Mouse (Mus musculus) limb, embryonic 13.5 days (tissue): Measurements from ENCODE around the gene Iqca. TPM values are rescaled to one million over a fixed set of nuclear protein-coding genes. Genes with fewer than 3 reads are reported as not detected.
A peak's percentile ranks its signal among the peaks of the same experiment; 100 is the strongest.

Source experiments
- ATAC-seq: fragments of 200-750 bp; cut with Nextera tagmentation; 2 replicates; pipeline ENCODE4 v1.8.0; 2017; ENCODE audit warnings: low read depth, moderate number of reproducible peaks, moderate TSS enrichment; ENCODE audit not compliant: low FRiP score
- H3K27ac ChIP-seq: fragments of 300-500 bp; sonication (generic); 2 replicates; pipeline ENCODE4 v1.5.1; 2015; ENCODE audit warnings: inconsistent platforms, mild to moderate bottlenecking, moderate library complexity
- H3K27me3 ChIP-seq: fragments of 300-500 bp; sonication (generic); 2 replicates; pipeline ENCODE4 v1.6.1; 2015; ENCODE audit warnings: mild to moderate bottlenecking, inconsistent platforms
- H3K36me3 ChIP-seq: fragments of 300-500 bp; sonication (generic); 2 replicates; pipeline ENCODE4 v1.6.1; 2015; ENCODE audit warnings: inconsistent platforms, mild to moderate bottlenecking, moderate library complexity
- H3K4me1 ChIP-seq: fragments of 300-500 bp; sonication (generic); 2 replicates; pipeline ENCODE4 v1.6.1; 2015; ENCODE audit warnings: inconsistent platforms
- H3K4me2 ChIP-seq: fragments of 300-500 bp; sonication (generic); replicated peaks from 2 replicates; pipeline ENCODE4 v1.6.1; 2015; ENCODE audit warnings: inconsistent platforms, mild to moderate bottlenecking, moderate library complexity
- H3K4me3 ChIP-seq: fragments of 300-500 bp; sonication (generic); 2 replicates; pipeline ENCODE4 v1.5.1; 2015; ENCODE audit warnings: moderate library complexity, mild to moderate bottlenecking, inconsistent platforms
- H3K9ac ChIP-seq: fragments of 300-500 bp; sonication (generic); 2 replicates; pipeline ENCODE4 v1.6.1; 2015; ENCODE audit warnings: mild to moderate bottlenecking, inconsistent platforms
- H3K9me3 ChIP-seq: fragments of 300-500 bp; sonication (generic); 2 replicates; pipeline ENCODE4 v1.6.1; 2016; ENCODE audit warnings: inconsistent platforms
- WGBS: fragments of 180-500 bp; shearing (Covaris S2); methylation state at CpG from one replicate; pipeline ENCODE4 v1.1.7; 2015; 5-methylcytosine and 5-hydroxymethylcytosine counted together
- polyA plus RNA-seq: library from polyadenylated mRNA; unstranded; fragments of >200 nt; fragmentation: Nextera tagmentation; extraction: Ambion mirVana; gene quantifications from 2 replicates; pipeline ENCODE4 v1.2.1, GENCODE M21; 2015

The Iqca gene
- 0.10 and 0.47 TPM in 2 replicates for polyA plus RNA-seq

GRCm38 (mm10) chr1:90153099-90153744 lies at the start of gene Iqca:
Gene Iqca (minus strand): TSS chr1:90153401.
- 3% methylated on average over 18 of the region's 18 CpGs for WGBS
- Histone ChIP-seq H3K9me3 (no peaks in the 10 kb centered on the region), H3K36me3 (no peaks in the 10 kb centered on the region), H3K4me1 (peaks cover 25% of the 10 kb centered on the region), H3K27ac (peak within 1 kb of the TSS; percentile 75), H3K9ac (peak within 1 kb of the TSS; percentile 45; the same call in 1 of the 2 replicates), H3K4me2 (peak within 1 kb of the TSS; percentile 61), H3K4me3 (peak within 1 kb of the TSS; percentile 28), H3K27me3 (no peaks in the 10 kb centered on the region)
- ATAC-seq: peak; percentile 94

DNA sequence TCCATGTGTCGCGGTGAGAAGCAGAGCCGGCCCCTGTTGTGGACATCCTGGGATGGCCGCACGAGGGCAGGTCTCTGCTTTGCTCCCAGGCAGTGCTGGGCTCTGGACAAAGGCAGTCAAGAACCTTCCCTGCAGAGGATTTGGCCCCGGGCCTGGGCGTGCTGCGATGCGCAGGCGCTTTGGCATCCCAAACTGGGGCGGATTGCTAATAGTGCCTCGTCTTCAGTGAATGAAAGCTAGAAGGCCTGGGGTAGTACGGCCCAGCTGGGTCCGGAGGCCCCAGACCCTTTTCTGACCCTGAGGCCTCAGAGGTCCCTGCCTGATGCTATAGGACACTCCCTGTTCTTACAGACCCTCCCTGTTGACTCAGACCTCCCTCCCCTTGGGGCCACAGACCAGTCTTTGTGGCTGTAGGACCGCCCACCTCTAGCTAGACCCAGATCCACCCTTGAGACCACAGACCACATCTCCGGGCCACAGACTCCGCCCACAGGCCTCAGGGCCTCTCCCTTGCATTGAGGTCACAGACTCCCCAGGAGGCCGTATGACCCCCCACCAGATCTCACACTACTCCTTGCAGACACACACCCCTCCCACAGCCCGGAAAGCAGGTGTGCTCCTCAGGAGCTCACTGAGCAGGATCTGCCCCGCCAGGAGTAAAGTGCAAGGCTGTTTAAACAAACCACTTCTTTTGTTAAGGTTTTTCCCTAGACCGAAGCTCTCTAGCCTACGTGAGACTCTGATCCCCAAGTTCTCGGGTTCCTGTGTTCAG lies 49.2 kb upstream of the Iqca start:
- Histone ChIP-seq H3K36me3 (no peaks in the 10 kb centered on the region), H3K4me3 (peak overlapping the region; percentile 71; the same call in 1 of the 2 replicates), H3K27ac (no peak overlapping the region), H3K4me2 (peak overlapping the region; percentile 66), H3K27me3 (peaks cover 31% of the 10 kb centered on the region), H3K9ac (peak overlapping the region; percentile 53), H3K9me3 (no peaks in the 10 kb centered on the region), H3K4me1 (peaks cover 39% of the 10 kb centered on the region)
- peak; percentile 41; the same call in 1 of the 2 replicates for ATAC-seq
- 15% methylated on average over 23 of the region's 23 CpGs for WGBS

- Histone ChIP-seq H3K9ac (no peak overlapping the region), H3K4me2 (no peak overlapping the region), H3K9me3 (no peaks in the 10 kb centered on the region), H3K36me3 (no peaks in the 10 kb centered on the region), H3K4me3 (no peak overlapping the region), H3K27ac (no peak overlapping the region), H3K27me3 (peaks cover 31% of the 10 kb centered on the region), H3K4me1 (peaks cover 32% of the 10 kb centered on the region)
- WGBS: 59% methylated on average over 2 of the region's 2 CpGs
- no peak for ATAC-seq
Measured at GRCm38 (mm10) chr1:90201655-90202054, 48.5 kb upstream of the Iqca start.

GRCm38 (mm10) chr1:90201246-90201645 lies 48.0 kb upstream of the Iqca start:
- WGBS: 71% methylated on average over 5 of the region's 5 CpGs
- no peak overlapping the region for H3K4me3 ChIP-seq
- no peak overlapping the region for H3K9ac ChIP-seq
- H3K4me1 ChIP-seq: peaks cover 28% of the 10 kb centered on the region
- H3K4me2 ChIP-seq: no peak overlapping the region
- H3K27ac ChIP-seq: no peak overlapping the region
- no peaks in the 10 kb centered on the region for H3K36me3 ChIP-seq
- ATAC-seq: no peak
- no peaks in the 10 kb centered on the region for H3K9me3 ChIP-seq
- H3K27me3 ChIP-seq: peaks cover 31% of the 10 kb centered on the region

- Histone ChIP-seq H3K9ac (no peak overlapping the region), H3K9me3 (peaks cover 8% of the 10 kb centered on the region; the same call in 1 of the 2 replicates), H3K4me1 (peaks cover 12% of the 10 kb centered on the region), H3K4me3 (no peak overlapping the region), H3K36me3 (no peaks in the 10 kb centered on the region), H3K4me2 (no peak overlapping the region), H3K27me3 (no peaks in the 10 kb centered on the region), H3K27ac (no peak overlapping the region)
- no peak for ATAC-seq
- WGBS: 92% methylated on average over 6 of the region's 6 CpGs
Measured at GRCm38 (mm10) chr1:90189046-90189445, 35.8 kb upstream of the Iqca start.

- Histone ChIP-seq H3K9me3 (peaks cover 8% of the 10 kb centered on the region; the same call in 1 of the 2 replicates), H3K4me1 (peaks cover 23% of the 10 kb centered on the region), H3K4me2 (no peak overlapping the region), H3K4me3 (no peak overlapping the region), H3K9ac (no peak overlapping the region), H3K27ac (no peak overlapping the region), H3K36me3 (no peaks in the 10 kb centered on the region), H3K27me3 (no peaks in the 10 kb centered on the region)
- ATAC-seq: no peak
- WGBS: 89% methylated on average over 5 of the region's 5 CpGs
Measured at GRCm38 (mm10) chr1:90186874-90187273, 33.7 kb upstream of the Iqca start.

DNA sequence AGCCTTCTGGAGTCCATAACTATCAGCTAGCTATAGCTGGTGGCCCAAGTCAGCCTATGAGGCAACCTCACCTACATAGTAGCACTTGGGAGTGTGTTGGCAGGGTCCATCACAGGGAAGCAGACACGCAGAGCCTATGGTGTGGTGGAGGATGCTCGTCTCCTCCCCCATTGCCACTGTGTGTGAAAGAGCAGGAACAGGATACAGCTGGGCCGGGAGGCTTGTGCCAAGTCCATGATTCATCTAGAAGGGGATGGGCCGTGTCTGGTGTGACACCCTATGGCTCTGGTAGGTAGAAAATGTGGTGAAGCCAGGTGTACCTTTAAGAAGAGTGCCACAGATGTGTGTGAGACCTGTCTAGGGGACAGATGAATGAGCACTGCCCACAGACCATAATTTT lies 33.0 kb upstream of the Iqca start:
- no peak overlapping the region for H3K4me2 ChIP-seq
- no peak overlapping the region for H3K4me3 ChIP-seq
- 85% methylated on average over 4 of the region's 4 CpGs for WGBS
- ATAC-seq: no peak
- H3K27me3 ChIP-seq: no peaks in the 10 kb centered on the region
- H3K4me1 ChIP-seq: peaks cover 23% of the 10 kb centered on the region
- H3K9ac ChIP-seq: no peak overlapping the region
- H3K36me3 ChIP-seq: no peaks in the 10 kb centered on the region
- H3K27ac ChIP-seq: no peak overlapping the region
- H3K9me3 ChIP-seq: peaks cover 8% of the 10 kb centered on the region; the same call in 1 of the 2 replicates

DNA sequence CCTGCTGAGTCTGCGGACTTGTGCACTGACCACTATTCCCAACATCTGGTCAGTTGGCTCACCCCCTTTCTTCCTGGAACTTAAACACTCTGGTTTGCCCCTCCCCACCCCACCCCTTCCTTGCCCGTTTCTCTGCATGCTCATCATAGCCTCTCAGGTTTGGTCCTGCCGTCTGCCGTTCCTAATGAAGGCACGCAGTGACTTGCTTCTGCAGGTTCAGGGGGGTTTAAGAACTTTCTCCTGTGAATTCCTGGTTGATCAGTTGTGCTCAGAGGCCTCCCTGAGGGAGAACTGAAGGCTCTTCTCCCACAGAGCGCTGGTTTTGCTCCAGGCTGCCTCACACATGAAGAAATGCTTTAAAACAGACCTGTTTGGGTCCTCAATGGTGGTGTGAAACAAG lies 30.4 kb upstream of the Iqca start:
- no peaks in the 10 kb centered on the region for H3K36me3 ChIP-seq
- WGBS: 36% methylated on average over 6 of the region's 6 CpGs
- H3K9me3 ChIP-seq: peaks cover 8% of the 10 kb centered on the region; the same call in 1 of the 2 replicates
- H3K4me1 ChIP-seq: peaks cover 11% of the 10 kb centered on the region
- 0 out of 2 replicates have a peak, but pooled peaks cover 3% of the 10 kb centered on the region for H3K27me3 ChIP-seq
- ATAC-seq: no peak
- no peak overlapping the region for H3K9ac ChIP-seq
- no peak overlapping the region for H3K4me3 ChIP-seq
- H3K27ac ChIP-seq: no peak overlapping the region
- no peak overlapping the region for H3K4me2 ChIP-seq

GRCm38 (mm10) chr1:90182521-90182920 lies 29.3 kb upstream of the Iqca start:
- H3K27ac ChIP-seq: no peak overlapping the region
- ATAC-seq: no peak
- 0 out of 2 replicates have a peak, but pooled peaks cover 3% of the 10 kb centered on the region for H3K27me3 ChIP-seq
- 61% methylated on average over 5 of the region's 5 CpGs for WGBS
- peaks cover 11% of the 10 kb centered on the region for H3K4me1 ChIP-seq
- H3K4me3 ChIP-seq: no peak overlapping the region
- no peak overlapping the region for H3K9ac ChIP-seq
- no peak overlapping the region for H3K4me2 ChIP-seq
- H3K36me3 ChIP-seq: no peaks in the 10 kb centered on the region
- H3K9me3 ChIP-seq: peaks cover 8% of the 10 kb centered on the region; the same call in 1 of the 2 replicates

DNA sequence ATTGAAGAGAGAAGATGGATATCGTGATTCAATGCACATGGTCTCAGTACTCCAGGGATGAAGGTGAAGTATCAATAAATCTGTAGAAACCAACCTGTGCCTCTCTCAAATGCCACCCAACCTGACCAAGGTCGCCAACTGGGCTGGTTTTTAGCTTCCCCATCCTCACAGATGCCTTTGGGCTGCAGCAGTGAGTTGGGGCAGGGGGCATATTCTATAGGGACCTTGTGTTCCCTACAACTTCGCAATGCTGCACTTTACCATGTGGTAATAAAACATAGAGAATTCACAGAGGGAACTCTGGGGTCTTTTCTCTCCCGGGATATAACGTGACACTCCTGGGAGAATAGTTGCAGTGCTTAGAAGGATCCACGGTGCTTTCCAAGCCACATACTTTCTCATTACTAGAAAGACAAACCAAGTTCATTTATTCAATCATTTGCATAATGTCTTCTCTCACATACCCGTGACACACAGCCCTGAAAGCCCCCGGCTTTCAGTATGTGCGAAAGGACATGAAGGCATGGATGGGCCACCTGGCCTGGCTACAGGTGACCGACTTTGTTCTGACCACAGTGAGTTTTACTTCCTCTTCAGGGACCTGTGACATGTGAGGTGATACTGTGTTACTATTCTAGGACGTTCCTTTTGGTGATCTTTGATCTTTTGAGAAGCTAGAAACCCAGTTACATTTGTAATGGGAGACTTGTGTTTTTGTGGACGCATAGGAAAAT lies 27.9 kb upstream of the Iqca start:
- no peak for ATAC-seq
- H3K27me3 ChIP-seq: 0 out of 2 replicates have a peak, but pooled peaks cover 3% of the 10 kb centered on the region
- H3K4me2 ChIP-seq: no peak overlapping the region
- H3K9ac ChIP-seq: no peak overlapping the region
- peaks cover 22% of the 10 kb centered on the region for H3K4me1 ChIP-seq
- no peaks in the 10 kb centered on the region for H3K36me3 ChIP-seq
- H3K4me3 ChIP-seq: no peak overlapping the region
- H3K9me3 ChIP-seq: peaks cover 3% of the 10 kb centered on the region; the same call in 1 of the 2 replicates
- H3K27ac ChIP-seq: no peak overlapping the region
- 77% methylated on average over 12 of the region's 12 CpGs for WGBS

- Histone ChIP-seq H3K27ac (no peak overlapping the region), H3K27me3 (0 out of 2 replicates have a peak, but pooled peaks cover 3% of the 10 kb centered on the region), H3K36me3 (no peaks in the 10 kb centered on the region), H3K9ac (no peak overlapping the region), H3K4me1 (peaks cover 29% of the 10 kb centered on the region), H3K4me2 (no peak overlapping the region), H3K4me3 (no peak overlapping the region), H3K9me3 (no peaks in the 10 kb centered on the region)
- ATAC-seq: no peak
- WGBS: 78% methylated on average over 7 of the region's 7 CpGs
Measured at GRCm38 (mm10) chr1:90180479-90180878, 27.3 kb upstream of the Iqca start.

- Histone ChIP-seq H3K27me3 (0 out of 2 replicates have a peak, but pooled peaks cover 3% of the 10 kb centered on the region), H3K4me1 (peaks cover 40% of the 10 kb centered on the region), H3K36me3 (no peaks in the 10 kb centered on the region), H3K4me3 (no peak overlapping the region), H3K4me2 (no peak overlapping the region), H3K27ac (no peak overlapping the region), H3K9ac (no peak overlapping the region), H3K9me3 (no peaks in the 10 kb centered on the region)
- WGBS: 70% methylated on average over 5 of the region's 5 CpGs
- no peak for ATAC-seq
Measured at GRCm38 (mm10) chr1:90177978-90178377, 24.8 kb upstream of the Iqca start.
